Mouse (Mus musculus) cortical plate, adult 2 months (tissue): ENCODE results near the gene Slc25a10.

ENCODE experiments used
- CTCF ChIP-seq: fragments of 200-500 bp; IDR thresholded peaks from 2 replicates; pipeline ENCODE4 v1.5.1; 2011; ENCODE audit warnings: mild to moderate bottlenecking, control low read depth, low read length; ENCODE audit not compliant: insufficient read depth; ENCODE audit errors: extremely low read depth
- POLR2A ChIP-seq: fragments of 200-500 bp; IDR thresholded peaks from 2 replicates; pipeline ENCODE4 v1.6.1; 2011; ENCODE audit warnings: mild to moderate bottlenecking, low read length, control low read depth; ENCODE audit not compliant: insufficient read depth; ENCODE audit errors: extremely low read depth

DNA sequence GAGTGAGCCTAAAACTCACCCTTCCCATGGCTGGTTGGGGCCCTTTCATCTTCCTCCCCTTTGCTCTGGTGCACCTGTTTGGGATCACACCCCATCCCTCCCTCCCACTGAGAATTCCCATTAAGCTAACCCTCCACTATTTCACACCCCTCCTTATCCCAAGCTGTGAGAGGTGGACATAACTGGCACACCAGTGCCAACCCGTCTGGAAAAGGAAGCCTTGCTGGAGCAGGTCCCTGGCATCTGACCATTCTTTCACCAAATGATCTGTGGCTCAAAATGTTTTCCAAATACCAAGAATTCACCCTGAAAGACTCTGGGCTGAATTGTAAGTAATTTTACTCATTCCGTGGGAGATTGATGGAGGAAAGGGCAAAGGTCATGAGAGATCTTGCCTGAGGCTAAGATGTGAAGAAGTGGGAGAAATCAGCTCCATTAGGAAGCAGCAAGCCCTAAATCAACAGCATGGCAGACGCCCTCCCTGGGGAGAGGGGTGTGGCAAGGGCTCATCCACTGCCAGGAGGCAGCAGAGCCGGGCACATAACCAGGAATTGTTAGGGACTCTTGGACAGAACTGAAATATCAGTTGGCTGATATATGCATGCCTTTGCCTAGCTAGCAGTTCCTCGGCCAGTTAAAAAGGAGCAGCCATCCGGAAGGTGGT is 21.3 kb downstream of the Slc25a10 start:
- no peak for TF ChIP-seq POLR2A
- no peak for TF ChIP-seq CTCF
